Mouse (Mus musculus) Muller cell, postnatal 12 days (primary cell): ENCODE measurements at regions not wholly inside any gene's neighbourhood (a gene's known extent, or its start where the extent isn't known, plus 50 kb on each side); places are given as distances from the start of the nearest gene placed in this dataset.

Experiments
- DNase-seq: peaks from one replicate; pipeline ENCODE4 v3.0.0-alpha.2; 2015; ENCODE audit errors: inconsistent ontology term

DNA sequence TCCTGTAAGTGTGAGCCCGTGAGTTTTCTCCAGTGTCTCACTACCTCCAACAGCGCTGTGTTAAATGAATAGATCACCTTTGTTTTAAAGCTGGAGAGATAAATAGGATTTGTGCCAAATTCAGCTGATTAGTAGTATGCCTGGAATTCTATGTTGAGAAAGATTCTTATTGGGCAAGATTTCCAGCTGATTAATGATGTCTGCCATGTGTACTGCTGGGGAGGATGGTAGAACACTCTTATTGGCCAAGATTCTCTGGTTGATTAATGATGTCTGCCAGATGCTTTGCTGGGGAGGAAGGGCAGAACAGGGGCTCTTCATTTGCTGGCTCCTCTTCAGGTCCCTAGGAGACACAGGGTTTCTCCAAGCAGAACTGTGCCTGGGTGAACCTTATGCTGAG is 158.9 kb upstream of the Bmper start:
- peak; percentile 26 for DNase-seq

- DNase-seq = no peak
Observed at GRCm38 (mm10) chr9:23064811-23065210, 158.1 kb upstream of the Bmper start.

- no peak for DNase-seq
Observed at GRCm38 (mm10) chr9:23068101-23068791, 154.6 kb upstream of the Bmper start.

DNA sequence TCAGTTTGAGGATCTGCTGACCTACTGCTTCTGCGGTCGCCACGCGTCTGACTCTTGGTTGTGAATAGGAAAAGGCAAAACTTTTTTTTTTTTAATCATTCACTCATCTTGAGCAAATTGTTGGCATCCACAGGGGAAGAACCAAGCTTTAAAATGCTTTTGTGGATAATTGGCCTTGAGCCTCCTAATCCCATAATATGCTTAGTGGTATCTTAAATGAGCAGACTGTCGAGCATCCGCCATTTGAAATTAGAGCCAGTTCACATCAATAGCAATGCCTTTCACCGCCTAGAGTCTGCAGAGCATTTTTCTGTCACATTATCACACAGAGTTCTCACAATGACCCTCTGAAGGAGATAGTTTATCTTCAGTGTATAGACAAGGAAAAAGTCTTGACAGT is 153.7 kb upstream of the Bmper start:
- no peak for DNase-seq

DNA sequence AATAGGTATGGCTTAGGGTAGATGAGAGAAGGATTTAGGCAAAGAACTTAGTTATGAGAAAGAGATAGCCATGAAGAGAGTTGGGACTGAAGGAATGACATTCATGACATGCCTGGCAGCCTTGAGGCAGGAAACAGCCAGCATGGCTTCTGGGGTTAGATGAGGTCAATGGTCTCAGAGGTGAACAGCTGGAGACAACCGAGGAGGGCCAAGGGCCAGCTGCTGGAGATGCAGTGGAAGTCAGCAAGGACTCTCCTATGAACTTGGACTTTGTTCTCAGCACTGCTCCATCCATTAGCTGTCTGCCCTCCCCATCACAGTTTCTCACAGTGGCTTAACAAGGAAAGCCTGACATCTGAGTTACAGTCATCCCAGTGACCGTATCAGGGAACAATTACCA is 151.9 kb upstream of the Bmper start:
- DNase-seq = no peak

- no peak for DNase-seq
Observed at GRCm38 (mm10) chr9:23072741-23073140, 150.1 kb upstream of the Bmper start.

DNA sequence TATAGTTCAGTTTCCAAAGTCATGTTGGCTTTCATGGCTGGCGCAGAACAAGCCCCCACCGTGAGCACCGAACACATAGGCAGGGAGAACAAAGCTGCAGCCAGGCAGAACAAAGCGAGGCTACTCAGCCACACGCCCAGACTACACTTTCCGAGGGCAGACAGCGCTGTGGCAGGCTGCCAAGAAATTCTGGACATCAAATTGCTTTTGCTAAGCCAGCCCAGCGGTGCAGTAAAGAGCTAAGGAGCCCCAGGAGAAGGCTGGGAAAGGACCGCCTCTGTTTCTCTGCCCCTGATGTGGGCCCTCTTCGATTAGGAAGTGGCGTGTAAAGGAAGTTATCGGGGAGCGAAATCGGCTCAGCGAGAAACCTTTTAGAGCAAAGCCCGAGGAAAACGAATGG is 139.3 kb upstream of the Bmper start:
- DNase-seq = peak; percentile 86

DNA sequence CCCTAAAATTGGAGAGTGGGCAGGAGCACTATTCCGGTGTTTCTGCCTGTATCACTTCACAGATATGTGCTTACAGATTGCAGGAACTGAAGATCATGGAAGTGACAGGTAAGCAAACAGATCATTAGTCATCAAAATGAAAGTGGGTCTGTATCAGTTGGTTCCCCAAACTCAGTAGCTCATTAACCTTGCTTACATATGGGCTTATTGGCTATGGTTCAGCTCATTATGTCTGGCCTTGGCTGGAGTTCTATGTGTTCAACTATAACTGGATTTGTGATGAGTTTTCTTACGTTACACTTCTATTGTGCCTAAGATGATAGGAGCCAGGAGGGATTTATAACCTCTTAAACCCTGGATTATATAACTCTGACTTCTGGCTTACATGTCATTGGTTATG is 133.5 kb upstream of the Bmper start:
- DNase-seq = no peak

DNA sequence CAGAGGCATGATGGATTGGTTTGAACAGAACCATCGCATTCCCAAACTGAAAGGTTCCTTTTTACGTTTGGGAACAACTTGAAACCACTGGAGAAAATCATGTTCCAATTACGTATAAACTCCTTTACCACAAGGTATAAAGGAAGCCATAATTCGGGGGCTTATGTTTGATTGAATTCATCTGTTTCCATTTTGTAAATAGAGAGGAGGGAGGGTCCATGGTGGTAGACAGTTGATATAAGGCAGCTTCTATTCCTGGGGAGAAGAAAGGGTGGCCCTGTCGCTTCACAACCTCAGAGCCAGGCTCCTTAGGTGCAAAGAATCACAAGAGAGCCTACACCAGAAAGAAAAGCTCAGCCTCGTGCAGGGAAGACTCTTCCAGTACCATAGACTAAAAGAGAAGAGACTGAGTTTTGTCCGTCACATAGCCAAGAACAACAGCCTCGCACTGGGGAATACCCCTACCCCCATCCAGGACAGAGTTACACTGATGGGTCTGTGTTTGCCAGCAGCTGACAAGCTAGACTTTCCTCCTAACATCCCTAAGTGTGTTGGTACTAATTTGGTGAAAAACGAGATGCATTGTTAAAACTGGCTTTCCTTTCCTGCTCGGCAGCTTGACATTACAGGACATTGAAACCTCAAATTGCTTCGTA is 125.6 kb upstream of the Bmper start:
- no peak for DNase-seq

DNA sequence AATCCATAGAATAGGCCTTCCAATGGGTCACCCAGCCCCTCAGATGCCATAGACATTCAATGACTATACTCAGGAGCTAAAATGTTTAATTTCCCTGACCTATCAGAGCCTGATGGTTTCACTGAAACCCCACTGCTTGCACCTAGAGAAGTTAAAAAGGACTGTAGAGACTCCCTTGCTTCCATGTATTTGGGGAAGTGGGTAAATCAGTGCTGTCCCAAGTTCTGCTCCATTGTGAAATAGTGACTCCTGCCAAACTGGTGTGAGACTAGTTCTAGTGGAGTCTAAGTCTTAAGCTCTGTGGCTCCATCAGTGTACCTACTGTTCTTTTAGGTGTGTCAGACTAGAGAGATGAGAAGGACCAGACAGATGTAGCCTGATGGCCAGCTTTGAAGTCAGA is 121.3 kb upstream of the Bmper start:
- DNase-seq = no peak

GRCm38 (mm10) chr9:23101990-23102796 is 120.7 kb upstream of the Bmper start:
- DNase-seq = peak; percentile 21

DNA sequence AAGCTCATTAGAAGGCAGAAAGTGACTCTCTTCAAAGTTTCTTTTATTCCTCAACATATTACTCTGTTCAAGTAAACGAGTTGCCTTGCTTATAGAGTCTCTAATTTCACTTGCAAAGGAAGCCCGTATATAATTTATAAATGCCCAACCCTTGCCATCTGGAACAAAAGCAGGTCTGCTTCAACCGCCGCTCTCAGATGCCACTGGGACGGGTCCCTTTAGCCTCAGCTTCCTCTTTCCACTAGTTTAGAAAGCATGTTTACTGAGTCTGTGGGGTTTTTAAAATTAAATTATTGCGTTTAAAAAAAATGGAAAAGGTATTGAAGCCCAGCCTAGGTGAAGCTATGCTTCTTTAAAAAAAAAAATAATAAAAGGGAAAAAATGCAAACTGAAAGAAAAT is 111.4 kb upstream of the Bmper start:
- DNase-seq = no peak

- no peak for DNase-seq
Observed at GRCm38 (mm10) chr9:23115026-23115425, 107.8 kb upstream of the Bmper start.

- DNase-seq = no peak
Observed at GRCm38 (mm10) chr9:23115540-23115939, 107.3 kb upstream of the Bmper start.

DNA sequence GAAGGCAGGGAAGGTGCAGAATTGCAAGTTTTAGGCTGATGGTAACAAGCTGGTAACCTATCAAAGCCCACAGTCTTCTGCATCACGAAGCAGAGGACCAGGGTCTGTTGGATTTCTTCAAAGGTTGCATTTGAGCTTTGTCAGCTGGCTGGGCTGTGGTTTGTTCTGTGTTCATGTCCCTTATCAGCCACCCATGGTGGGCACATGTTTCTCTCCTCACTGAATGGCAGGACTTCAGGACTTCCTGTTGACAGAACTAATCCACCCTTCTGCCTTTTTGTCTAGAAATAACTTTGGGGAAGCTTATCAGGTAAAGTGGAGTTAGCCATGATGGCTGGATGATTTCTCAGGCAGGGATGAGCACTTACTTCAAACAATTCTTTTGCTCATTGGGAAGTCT is 106.6 kb upstream of the Bmper start:
- no peak for DNase-seq

GRCm38 (mm10) chr9:23119811-23120210 is 103.1 kb upstream of the Bmper start:
- DNase-seq = no peak

DNA sequence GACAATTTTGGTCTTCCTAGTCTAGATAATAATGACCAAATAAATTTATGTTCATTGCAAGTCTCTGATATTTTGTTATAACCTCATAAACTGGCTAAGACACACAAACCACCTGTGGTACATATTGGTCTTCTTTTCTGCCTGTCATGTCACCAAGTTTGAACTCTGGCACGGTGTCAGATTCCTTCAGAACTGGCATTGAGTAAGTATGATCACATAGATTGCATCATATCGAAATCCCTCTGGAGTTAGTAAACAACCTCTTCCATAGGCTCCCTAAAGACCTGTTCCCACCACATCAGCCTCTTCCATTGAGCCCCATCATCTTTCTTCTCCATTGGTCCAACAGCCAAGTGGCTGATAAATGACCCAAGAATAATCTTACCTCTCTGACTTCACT is 102.1 kb upstream of the Bmper start:
- DNase-seq = no peak

- no peak for DNase-seq
Observed at GRCm38 (mm10) chr9:23122524-23122923, 100.4 kb upstream of the Bmper start.

DNA sequence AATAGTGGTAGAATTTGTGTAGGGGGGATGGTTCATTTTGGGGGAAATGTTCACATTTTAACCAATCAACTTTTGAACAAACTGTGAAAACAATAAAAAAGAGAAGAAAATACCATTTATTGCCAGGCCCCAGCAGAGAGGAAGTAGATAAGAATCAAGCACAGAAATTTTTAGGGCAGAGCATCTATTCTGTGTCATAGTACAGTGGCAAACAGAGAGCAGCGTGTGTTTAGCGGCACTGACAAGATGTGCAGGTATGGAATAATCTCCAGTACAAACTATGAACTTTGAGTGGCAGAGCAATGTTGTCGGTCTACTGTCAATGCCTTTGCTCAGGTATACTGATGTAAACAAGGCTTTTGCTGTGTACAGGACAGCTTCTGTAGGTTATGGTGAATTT is 99.4 kb upstream of the Bmper start:
- no peak for DNase-seq

- no peak for DNase-seq
Observed at GRCm38 (mm10) chr9:23125761-23126704, 96.8 kb upstream of the Bmper start.

- DNase-seq = no peak
Observed at GRCm38 (mm10) chr9:23127338-23128017, 95.4 kb upstream of the Bmper start.
